Mouse (Mus musculus) CH12.LX (cell line): Measurements from ENCODE around the gene Nucb1.

Experiments
- CTCF ChIP-seq, 2 experiments: IDR thresholded peaks in 1 of 2; conservative IDR thresholded peaks in 1 of 2; 2 replicates each; pipeline ENCODE4 v1.5.1; 2011 to 2012; ENCODE audit warnings: low read depth in 2 of 2, low read length in 2 of 2, improper control_type of control experiment in 1 of 2, inconsistent platforms in 1 of 2, mild to moderate bottlenecking in 1 of 2, moderate library complexity in 1 of 2
- MAZ ChIP-seq: IDR thresholded peaks from 2 replicates; pipeline ENCODE4 v1.6.1; 2012; ENCODE audit warnings: low read depth, mild to moderate bottlenecking, inconsistent platforms, low read length, improper control_type of control experiment, moderate library complexity
- POLR2A ChIP-seq: IDR thresholded peaks from 2 replicates; pipeline ENCODE4 v1.6.1; 2011; ENCODE audit warnings: low read depth, mild to moderate bottlenecking, improper control_type of control experiment, low read length
- ZNF384 ChIP-seq: IDR thresholded peaks from 2 replicates; pipeline ENCODE4 v1.6.1; 2012; ENCODE audit warnings: low read depth, low read length, improper control_type of control experiment, inconsistent platforms

DNA sequence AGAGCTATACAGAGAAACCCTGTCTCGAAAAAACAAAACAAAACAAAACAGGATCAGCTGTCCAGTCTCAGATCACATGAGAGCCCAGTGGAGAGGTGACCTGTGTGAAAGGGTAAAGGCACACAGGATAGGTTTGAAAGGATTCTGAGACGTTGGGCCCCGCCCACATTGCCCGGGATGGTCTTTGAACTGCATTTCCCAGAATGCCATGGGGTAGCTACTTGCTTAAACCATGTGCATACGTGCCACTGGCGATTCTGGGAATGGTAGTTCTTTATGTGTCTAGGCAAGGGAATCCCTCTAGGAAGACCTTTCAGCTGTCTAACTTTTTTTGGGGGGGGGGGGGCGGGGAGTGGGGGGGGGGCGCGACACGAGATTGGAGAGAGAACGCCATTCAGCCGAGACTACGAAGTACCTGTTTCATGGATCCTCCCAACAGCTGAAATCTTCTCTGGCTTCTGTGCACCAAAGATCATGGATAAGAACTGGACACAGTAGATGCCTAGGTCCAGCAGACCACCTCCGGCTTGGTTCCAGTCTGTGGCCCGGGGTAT lies 28.8 kb downstream of the Nucb1 start, which contains the start of gene Tulp2:
- no peak for TF ChIP-seq ZNF384
- TF ChIP-seq MAZ, result no peak
- no peak for TF ChIP-seq CTCF (conservative IDR thresholded peaks at IDR 0.05 in 1 of 2, IDR thresholded peaks at IDR 0.05 in 1 of 2; ENCODE audit: low read depth in 2 of 2, low read length in 2 of 2)
- no peak for TF ChIP-seq POLR2A
